Mouse (Mus musculus) embryonic facial prominence, embryonic 12.5 days (tissue): Measurements from ENCODE around the gene Tnf. TPM values are rescaled to one million over a fixed set of nuclear protein-coding genes. Genes with fewer than 3 reads are reported as not detected.

Source experiments
- ATAC-seq: fragments of 200-750 bp; cut with Nextera tagmentation; 2 replicates; pipeline ENCODE4 v1.8.0; 2017; ENCODE audit not compliant: insufficient number of reproducible peaks, insufficient read depth, low FRiP score, low TSS enrichment
- H3K27ac ChIP-seq: fragments of 300-500 bp; sonication (generic); 2 replicates; pipeline ENCODE4 v1.5.1; 2016; ENCODE audit warnings: mild to moderate bottlenecking
- H3K27me3 ChIP-seq: fragments of 300-500 bp; sonication (generic); 2 replicates; pipeline ENCODE4 v1.6.1; 2016; ENCODE audit warnings: mild to moderate bottlenecking, moderate library complexity
- H3K36me3 ChIP-seq: fragments of 300-500 bp; sonication (generic); 2 replicates; pipeline ENCODE4 v1.6.1; 2016; ENCODE audit warnings: mild to moderate bottlenecking
- H3K4me1 ChIP-seq: fragments of 300-500 bp; sonication (generic); 2 replicates; pipeline ENCODE4 v1.6.1; 2016
- H3K4me2 ChIP-seq: fragments of 300-500 bp; sonication (generic); replicated peaks from 2 replicates; pipeline ENCODE4 v1.6.1; 2016; ENCODE audit warnings: mild to moderate bottlenecking, moderate library complexity
- H3K4me3 ChIP-seq: fragments of 300-500 bp; sonication (generic); 2 replicates; pipeline ENCODE4 v1.5.1; 2016; ENCODE audit warnings: mild to moderate bottlenecking
- H3K9ac ChIP-seq: fragments of 300-500 bp; sonication (generic); 2 replicates; pipeline ENCODE4 v1.6.1; 2016; ENCODE audit warnings: mild to moderate bottlenecking, moderate library complexity
- H3K9me3 ChIP-seq: fragments of 300-500 bp; sonication (generic); 2 replicates; pipeline ENCODE4 v1.6.1; 2016; ENCODE audit warnings: mild to moderate bottlenecking, moderate library complexity
- WGBS: fragments of 180-500 bp; shearing (Covaris S2); methylation state at CpG from one replicate; pipeline ENCODE4 v1.1.7; 2016; 5-methylcytosine and 5-hydroxymethylcytosine counted together
- polyA plus RNA-seq: library from polyadenylated mRNA; unstranded; fragments of >200 nt; fragmentation: Nextera tagmentation; extraction: Ambion mirVana; gene quantifications from 2 replicates; pipeline ENCODE4 v1.2.1, GENCODE M21; 2016

The Tnf gene
- polyA plus RNA-seq, 1 experiment from 2014 or later = 0.15 TPM

DNA sequence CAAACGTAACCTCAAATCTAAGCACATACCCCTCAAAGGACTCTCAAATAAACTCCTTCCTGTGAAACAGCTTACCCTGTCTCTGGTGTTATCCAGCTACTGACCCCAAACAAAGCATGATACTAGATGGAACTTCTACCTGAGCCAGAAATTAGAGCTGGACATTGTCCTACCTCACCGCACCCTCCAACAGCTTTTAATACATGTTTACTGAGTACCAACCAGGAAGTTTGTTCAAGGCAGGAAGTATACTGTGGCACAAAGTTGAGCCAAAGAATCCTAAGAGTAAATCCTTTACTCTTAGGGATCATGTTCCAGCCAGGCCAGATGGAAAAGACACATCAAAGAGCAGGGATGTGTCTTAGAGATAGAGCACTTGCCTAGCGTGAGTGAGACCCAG, 8.8 kb upstream of the Tnf start:
- no peak for ATAC-seq
- WGBS = 75% methylated on average over 3 of the region's 3 CpGs
- Histone ChIP-seq H3K9me3 (no peaks in the 10 kb centered on the region), H3K9ac (no peak overlapping the region), H3K36me3 (no peaks in the 10 kb centered on the region), H3K27ac (no peak overlapping the region), H3K27me3 (no peaks in the 10 kb centered on the region), H3K4me1 (0 out of 2 replicates have a peak, but pooled peaks cover 3% of the 10 kb centered on the region), H3K4me2 (no peak overlapping the region), H3K4me3 (no peak overlapping the region)

DNA sequence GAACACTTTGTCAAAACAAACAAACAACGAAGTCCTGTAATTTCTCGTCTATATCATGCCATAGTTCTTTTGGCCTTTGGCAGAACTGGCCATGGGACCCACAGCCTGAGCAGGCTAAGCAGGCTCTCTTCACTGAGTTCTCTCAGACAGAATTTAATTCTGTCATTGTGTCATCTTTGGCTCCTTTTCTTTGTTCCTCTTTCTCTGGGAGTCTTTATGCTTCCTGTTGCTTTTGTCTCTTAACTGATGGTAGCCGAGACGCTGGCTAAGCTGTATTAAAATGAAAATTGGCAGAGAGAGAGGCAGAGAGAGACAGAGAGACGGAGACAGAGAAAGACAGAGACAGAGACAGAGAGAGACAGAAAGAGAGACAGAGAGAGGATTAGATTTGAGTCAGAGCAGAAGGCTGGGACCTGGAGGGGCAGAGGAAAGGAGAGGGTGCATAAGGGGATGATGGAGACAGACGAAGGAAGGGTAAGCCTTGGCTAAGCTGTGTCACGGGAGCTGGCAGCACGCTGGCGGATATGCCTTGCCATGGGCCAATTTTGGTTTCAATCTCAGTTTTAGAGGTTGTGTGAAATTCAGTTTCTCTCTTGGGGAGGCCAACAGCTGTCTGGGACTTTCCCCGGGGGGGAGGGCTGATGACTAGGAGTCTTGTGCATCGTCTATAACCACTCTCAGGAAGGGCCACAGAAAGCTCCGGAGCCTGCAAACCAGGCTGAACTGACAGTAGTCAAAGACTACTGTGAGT, 8.2 kb upstream of the Tnf start:
- H3K27me3 ChIP-seq = peaks cover 6% of the 10 kb centered on the region
- H3K36me3 ChIP-seq = no peaks in the 10 kb centered on the region
- H3K4me1 ChIP-seq = 0 out of 2 replicates have a peak, but pooled peaks cover 3% of the 10 kb centered on the region
- no peak overlapping the region for H3K9ac ChIP-seq
- H3K9me3 ChIP-seq = no peaks in the 10 kb centered on the region
- no peak overlapping the region for H3K27ac ChIP-seq
- H3K4me3 ChIP-seq = no peak overlapping the region
- 82% methylated on average over 12 of the region's 12 CpGs for WGBS
- ATAC-seq = no peak
- H3K4me2 ChIP-seq = no peak overlapping the region

DNA sequence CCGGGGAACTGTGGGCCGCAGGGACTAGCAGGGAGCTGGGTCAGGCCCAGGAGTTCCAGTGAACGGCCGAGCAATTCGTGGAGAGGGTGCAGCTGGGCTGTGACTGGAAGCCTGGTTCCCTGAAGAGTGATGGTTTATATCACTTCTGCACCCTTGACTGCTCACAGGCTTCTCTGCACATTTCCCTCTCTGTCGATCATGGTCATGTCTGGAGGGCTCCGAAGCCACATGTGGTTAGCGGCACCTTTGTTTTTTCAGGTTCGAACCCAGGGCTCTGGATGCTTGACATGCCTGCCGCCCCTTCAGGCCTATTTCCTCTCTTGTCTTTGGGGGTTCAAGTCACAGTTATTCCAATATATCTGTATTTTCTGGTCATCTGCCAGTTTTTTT, 3.6 kb upstream of the Tnf start:
- Histone ChIP-seq H3K36me3 (no peaks in the 10 kb centered on the region), H3K27ac (no peak overlapping the region), H3K4me1 (no peaks in the 10 kb centered on the region), H3K4me2 (no peak overlapping the region), H3K27me3 (peaks cover 50% of the 10 kb centered on the region), H3K9ac (no peak overlapping the region), H3K9me3 (no peaks in the 10 kb centered on the region), H3K4me3 (no peak overlapping the region)
- WGBS = 55% methylated on average over 10 of the region's 10 CpGs
- ATAC-seq = no peak

DNA sequence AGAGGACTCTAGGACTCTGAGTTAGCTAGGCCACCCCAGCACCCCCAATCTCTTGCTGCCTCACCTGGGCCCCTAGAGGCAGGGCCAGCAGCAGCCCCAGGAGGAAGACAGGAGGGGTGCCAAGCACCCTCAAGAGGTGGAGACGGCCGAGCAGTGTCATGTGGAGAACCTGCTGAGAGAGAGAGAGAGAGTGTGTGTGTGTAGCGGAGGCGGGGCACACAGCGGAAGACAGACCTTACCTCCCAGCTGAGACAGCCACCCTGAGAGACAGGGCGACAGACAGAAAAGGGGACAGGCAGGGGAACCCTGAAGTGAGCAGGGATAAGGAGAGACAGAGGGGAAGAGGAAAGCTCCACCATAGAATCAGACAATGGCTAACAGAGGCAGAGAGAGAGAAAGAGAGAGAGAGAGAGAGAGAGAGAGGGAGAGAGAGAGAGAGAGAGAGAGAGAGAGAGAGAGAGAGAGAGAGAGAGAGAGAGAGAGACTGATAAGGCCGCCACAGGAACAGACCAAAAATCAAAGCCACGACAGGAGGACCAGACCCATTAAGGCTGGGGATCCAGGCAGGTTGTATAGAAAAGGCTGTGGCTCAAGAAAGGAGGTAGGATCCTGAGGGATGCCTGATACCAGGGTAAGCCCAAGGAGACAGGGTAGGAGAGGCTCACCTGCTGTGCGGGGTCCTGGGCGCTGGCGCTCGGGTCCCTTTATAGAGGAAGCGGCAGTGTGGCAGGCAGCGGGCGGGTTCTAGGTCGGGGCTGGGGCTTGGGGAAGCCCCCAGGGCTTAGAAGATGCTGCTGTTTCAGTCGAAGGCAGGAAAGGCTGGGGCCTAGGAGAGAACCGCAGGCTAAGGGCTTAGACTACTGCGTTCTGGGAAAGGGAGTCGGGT, 2.9 kb upstream of the Tnf start, which contains the start of gene Lta:
Gene Lta, minus strand, starts transcription at position 858 of the 886 bp plus-strand sequence.
- WGBS = 23% methylated on average over 20 of the region's 20 CpGs
- Histone ChIP-seq H3K36me3 (no peaks in the 10 kb centered on the region), H3K27ac (no peak within 1 kb of the TSS), H3K4me1 (no peaks in the 10 kb centered on the region), H3K4me3 (no peak within 1 kb of the TSS), H3K9ac (no peak within 1 kb of the TSS), H3K9me3 (no peaks in the 10 kb centered on the region), H3K27me3 (peaks cover 56% of the 10 kb centered on the region), H3K4me2 (no peak within 1 kb of the TSS)
- ATAC-seq = no peak

DNA sequence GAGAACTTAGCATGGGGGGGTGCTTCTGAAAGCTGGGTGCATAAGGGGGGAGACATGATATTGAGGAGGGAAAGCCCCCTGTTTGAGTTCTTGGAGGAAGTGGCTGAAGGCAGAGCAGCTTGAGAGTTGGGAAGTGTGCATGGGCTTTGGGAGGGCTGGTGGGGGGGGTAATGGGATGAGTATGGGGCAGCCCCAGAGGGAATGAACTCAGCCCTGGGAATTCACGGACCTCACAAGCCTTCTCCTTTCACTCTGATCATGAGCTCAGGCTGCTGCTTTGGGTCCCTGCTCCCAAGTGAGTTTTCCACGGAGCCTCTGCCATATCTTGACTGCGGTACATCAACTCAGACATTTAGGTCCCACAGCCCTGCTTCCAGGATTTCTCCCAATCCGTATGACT, 635 bp upstream of the Tnf start:
- Histone ChIP-seq H3K4me3 (no peak overlapping the region), H3K4me2 (no peak overlapping the region), H3K27ac (no peak overlapping the region), H3K4me1 (0 out of 2 replicates have a peak, but pooled peaks cover 4% of the 10 kb centered on the region), H3K36me3 (no peaks in the 10 kb centered on the region), H3K9me3 (no peaks in the 10 kb centered on the region), H3K9ac (no peak overlapping the region), H3K27me3 (peaks cover 65% of the 10 kb centered on the region)
- WGBS = 70% methylated on average over 4 of the region's 4 CpGs
- ATAC-seq = no peak

DNA sequence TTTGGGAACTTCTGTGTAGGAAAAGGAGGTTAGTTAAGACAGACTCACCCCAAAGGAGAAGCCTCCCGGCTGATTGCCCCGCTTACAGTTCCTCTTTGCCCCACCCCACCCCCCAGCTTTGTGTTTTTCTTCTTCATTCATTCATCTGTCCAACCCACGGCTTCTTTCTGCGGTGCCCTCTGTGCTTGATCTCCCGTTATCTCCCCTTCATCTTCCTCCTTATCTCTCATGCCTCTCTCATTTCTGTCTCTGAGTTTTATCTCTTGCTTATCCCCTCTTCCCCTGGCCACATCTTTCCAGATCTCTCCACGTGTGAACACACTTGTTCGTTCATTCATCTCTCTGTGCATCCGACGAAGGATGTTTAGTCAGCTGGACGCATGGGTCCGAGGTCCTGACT, 679 bp downstream of the Tnf start:
- H3K9me3 ChIP-seq = no peaks in the 10 kb centered on the region
- H3K36me3 ChIP-seq = no peaks in the 10 kb centered on the region
- no peak for ATAC-seq
- H3K27ac ChIP-seq = no peak overlapping the region
- 73% methylated on average over 11 of the region's 11 CpGs for WGBS
- H3K4me1 ChIP-seq = 0 out of 2 replicates have a peak, but pooled peaks cover 5% of the 10 kb centered on the region
- peaks cover 76% of the 10 kb centered on the region for H3K27me3 ChIP-seq
- no peak overlapping the region for H3K4me3 ChIP-seq
- no peak overlapping the region for H3K9ac ChIP-seq
- H3K4me2 ChIP-seq = no peak overlapping the region

DNA sequence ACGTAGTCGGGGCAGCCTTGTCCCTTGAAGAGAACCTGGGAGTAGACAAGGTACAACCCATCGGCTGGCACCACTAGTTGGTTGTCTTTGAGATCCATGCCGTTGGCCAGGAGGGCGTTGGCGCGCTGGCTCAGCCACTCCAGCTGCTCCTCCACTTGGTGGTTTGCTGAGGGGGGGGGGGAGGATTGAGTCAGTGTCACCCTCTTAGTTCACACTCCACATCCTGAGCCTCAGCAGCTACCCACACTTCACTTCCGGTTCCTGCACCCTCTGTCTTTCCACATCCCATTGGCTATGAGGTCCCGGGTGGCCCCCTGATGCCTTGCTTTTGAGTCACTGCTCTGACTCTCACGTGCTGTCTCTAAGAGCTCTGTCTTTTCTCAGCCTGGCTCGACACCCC, 1.4 kb downstream of the Tnf start:
- Histone ChIP-seq H3K9ac (no peak overlapping the region), H3K4me2 (no peak overlapping the region), H3K27ac (no peak overlapping the region), H3K4me1 (peaks cover 13% of the 10 kb centered on the region), H3K36me3 (no peaks in the 10 kb centered on the region), H3K4me3 (no peak overlapping the region), H3K27me3 (peaks cover 82% of the 10 kb centered on the region), H3K9me3 (no peaks in the 10 kb centered on the region)
- 86% methylated on average over 11 of the region's 11 CpGs for WGBS
- no peak for ATAC-seq

DNA sequence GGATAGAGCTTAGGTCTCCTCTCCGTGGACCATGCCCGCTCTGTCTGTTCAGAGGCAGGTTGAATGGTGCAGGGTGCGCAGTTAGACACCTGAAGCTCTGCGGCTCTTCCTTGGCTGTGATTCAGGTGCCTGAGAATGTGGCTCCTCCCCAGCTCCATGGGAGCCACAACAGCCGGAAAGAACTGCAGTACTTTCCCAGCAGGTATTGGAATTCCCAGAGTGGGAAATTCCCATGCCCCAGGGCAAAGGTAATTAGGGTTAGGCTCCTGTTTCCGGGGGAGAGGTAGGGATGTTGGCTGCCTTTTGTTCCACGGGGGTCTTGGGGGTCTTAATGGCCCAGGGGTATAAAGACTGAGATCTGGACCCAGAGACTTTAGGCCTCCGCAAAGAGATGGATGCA, 2.9 kb downstream of the Tnf start:
- Histone ChIP-seq H3K36me3 (no peaks in the 10 kb centered on the region), H3K4me3 (no peak overlapping the region), H3K4me1 (peaks cover 20% of the 10 kb centered on the region), H3K4me2 (no peak overlapping the region), H3K9ac (no peak overlapping the region), H3K27me3 (peaks cover 82% of the 10 kb centered on the region), H3K9me3 (no peaks in the 10 kb centered on the region), H3K27ac (no peak overlapping the region)
- 15% methylated on average over 8 of the region's 8 CpGs for WGBS
- ATAC-seq = no peak

DNA sequence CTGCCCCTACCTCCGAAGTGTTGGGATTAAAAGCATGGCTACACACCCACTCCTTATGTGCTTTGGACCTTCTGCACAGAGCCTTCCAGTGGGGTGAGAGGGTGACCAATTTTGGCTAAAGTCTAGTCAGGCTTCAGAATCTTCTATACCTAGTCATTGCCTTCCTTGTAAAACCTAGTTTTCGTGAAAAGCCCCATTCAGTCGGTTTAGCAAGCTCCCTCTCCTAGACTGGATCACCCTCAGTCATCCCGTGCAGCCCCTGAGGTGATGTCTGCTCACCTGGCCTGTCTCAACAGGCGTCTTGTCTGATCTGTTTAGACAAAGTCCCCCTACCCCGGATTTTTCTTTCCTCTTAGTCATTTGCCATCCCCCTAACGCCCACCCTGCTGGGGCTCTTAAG, 3.8 kb downstream of the Tnf start:
- ATAC-seq = no peak

DNA sequence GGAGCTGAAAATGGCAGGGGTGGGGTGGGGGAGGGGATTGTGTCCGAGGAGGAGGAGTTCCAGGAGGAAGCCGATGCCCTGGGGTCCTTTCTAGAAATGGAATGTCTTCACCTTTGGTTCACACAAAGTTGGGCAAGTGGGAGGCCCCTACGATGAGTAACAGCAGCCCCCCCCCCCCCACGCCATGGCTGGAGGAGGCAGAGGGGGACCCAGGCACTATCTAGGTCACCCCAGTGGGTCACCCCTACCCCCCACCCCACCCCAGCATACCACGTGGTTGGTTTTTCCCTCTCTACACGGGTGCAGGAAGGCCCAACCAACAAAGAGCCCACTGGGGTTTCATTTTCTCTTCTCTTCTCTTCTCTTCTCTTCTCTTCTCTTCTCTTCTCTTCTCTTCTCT, 4.7 kb downstream of the Tnf start:
- H3K27me3 ChIP-seq = peaks cover 73% of the 10 kb centered on the region
- no peak for ATAC-seq
- H3K4me1 ChIP-seq = peaks cover 20% of the 10 kb centered on the region
- H3K4me3 ChIP-seq = no peak overlapping the region
- 34% methylated on average over 6 of the region's 6 CpGs for WGBS
- H3K9me3 ChIP-seq = no peaks in the 10 kb centered on the region
- H3K27ac ChIP-seq = no peak overlapping the region
- H3K4me2 ChIP-seq = no peak overlapping the region
- no peak overlapping the region for H3K9ac ChIP-seq
- H3K36me3 ChIP-seq = no peaks in the 10 kb centered on the region

More for the DNA sequence above, 3.8 kb downstream of the Tnf start:
- H3K4me3 ChIP-seq = no peak overlapping the region
- no peak overlapping the region for H3K27ac ChIP-seq
- H3K4me1 ChIP-seq = peaks cover 20% of the 10 kb centered on the region
- H3K9me3 ChIP-seq = no peaks in the 10 kb centered on the region
- no peak overlapping the region for H3K4me2 ChIP-seq
- WGBS = 57% methylated on average over 7 of the region's 7 CpGs
- H3K9ac ChIP-seq = no peak overlapping the region
- H3K27me3 ChIP-seq = peaks cover 81% of the 10 kb centered on the region
- H3K36me3 ChIP-seq = no peaks in the 10 kb centered on the region

DNA sequence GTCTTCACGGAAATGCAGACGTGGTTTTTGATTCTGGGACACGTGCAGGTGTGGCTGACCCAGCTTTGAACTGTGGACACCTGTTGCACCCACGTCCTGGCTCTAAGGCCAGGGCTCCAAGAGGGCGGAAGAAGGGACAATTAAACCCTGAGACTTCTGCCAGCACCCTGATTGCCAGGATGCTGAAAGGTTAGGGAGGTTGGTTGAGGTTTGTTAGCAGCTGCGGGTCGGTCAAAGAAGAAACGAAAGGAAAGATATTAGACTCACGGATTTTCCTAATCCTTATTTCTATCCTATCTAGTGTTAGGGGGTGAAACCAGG, 5.5 kb downstream of the Tnf start:
- H3K4me2 ChIP-seq = peak overlapping the region; percentile 68
- H3K4me1 ChIP-seq = peaks cover 20% of the 10 kb centered on the region
- H3K9ac ChIP-seq = no peak overlapping the region; the same call in 1 of the 2 replicates
- H3K9me3 ChIP-seq = no peaks in the 10 kb centered on the region
- WGBS = 33% methylated on average over 9 of the region's 9 CpGs
- no peak for ATAC-seq
- no peak overlapping the region for H3K27ac ChIP-seq
- peaks cover 66% of the 10 kb centered on the region for H3K27me3 ChIP-seq
- peak overlapping the region; percentile 40 for H3K4me3 ChIP-seq
- H3K36me3 ChIP-seq = no peaks in the 10 kb centered on the region
